Mouse (Mus musculus) bone marrow, adult 2 months (tissue): ENCODE results near the gene Erh. TPM values are rescaled to one million over a fixed set of nuclear protein-coding genes. Genes with fewer than 3 reads are reported as not detected.
A peak's percentile ranks its signal among the peaks of the same experiment; 100 is the strongest.

Experiments used
- H3K27ac ChIP-seq: fragments of 200-500 bp; 2 replicates; pipeline ENCODE4 v1.5.1; 2012; ENCODE audit warnings: low read depth, mild to moderate bottlenecking, control low read depth, inconsistent platforms, low read length; ENCODE audit not compliant: control insufficient read depth, poor library complexity, insufficient read depth
- H3K4me1 ChIP-seq: fragments of 200-500 bp; 2 replicates; pipeline ENCODE4 v1.6.1; 2011; ENCODE audit warnings: low read length; ENCODE audit not compliant: control insufficient read depth, insufficient read depth
- H3K4me3 ChIP-seq: fragments of 200-500 bp; replicated peaks from 2 replicates; pipeline ENCODE3; 2011; ENCODE audit warnings: mild to moderate bottlenecking, low read depth, low read length, control low read depth; ENCODE audit not compliant: control insufficient read depth
- CTCF ChIP-seq: fragments of 200-500 bp; IDR thresholded peaks from 2 replicates; pipeline ENCODE4 v1.5.1; 2011; ENCODE audit warnings: low read length, control low read depth; ENCODE audit not compliant: control insufficient read depth, insufficient read depth
- POLR2A ChIP-seq: fragments of 200-500 bp; IDR thresholded peaks from 2 replicates; pipeline ENCODE4 v1.6.1; 2011; ENCODE audit warnings: low read depth, mild to moderate bottlenecking, control low read depth, low read length, borderline replicate concordance; ENCODE audit not compliant: control insufficient read depth
- WGBS: fragments of 180-500 bp; shearing (Covaris S2); methylation state at CpG from one replicate; pipeline ENCODE4 v1.1.7; 2018; 5-methylcytosine and 5-hydroxymethylcytosine counted together
- polyA plus RNA-seq: library from polyadenylated mRNA; stranded (reverse); fragments of >200 nt; gene quantifications from 2 replicates; pipeline ENCODE4 v1.2.4, GENCODE M21; 2011; ENCODE audit warnings: low replicate concordance; ENCODE audit not compliant: missing spikeins, insufficient read depth, insufficient read length

Gene Erh
- polyA plus RNA-seq, 1 experiment = 18.9 TPM

DNA sequence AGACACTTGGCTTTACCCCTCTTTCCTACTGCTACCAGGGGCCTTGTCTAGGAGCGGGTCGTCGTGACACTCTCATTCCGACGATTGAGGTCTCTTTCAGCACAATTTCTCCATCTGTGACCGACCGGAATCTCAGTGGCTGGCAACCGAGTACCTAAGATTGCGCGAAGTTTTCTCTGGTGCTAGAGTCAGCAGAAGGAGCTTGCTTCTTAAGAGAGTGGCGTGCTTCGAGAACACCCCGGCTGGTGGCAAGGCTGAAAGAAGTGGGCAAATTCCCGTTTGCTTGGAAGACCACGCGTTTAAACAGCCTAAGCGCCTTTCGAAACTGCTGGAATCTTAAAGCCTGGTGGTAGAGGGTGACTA lies 346 bp upstream of the Erh start:
- TF ChIP-seq CTCF (no peak), POLR2A (no peak)
- Histone ChIP-seq H3K4me1 (peaks cover 6% of the 10 kb centered on the region), H3K4me3 (peak overlapping the region; percentile 96), H3K27ac (peak overlapping the region; percentile 36)
- WGBS = 4% methylated on average over 18 of the region's 18 CpGs

DNA sequence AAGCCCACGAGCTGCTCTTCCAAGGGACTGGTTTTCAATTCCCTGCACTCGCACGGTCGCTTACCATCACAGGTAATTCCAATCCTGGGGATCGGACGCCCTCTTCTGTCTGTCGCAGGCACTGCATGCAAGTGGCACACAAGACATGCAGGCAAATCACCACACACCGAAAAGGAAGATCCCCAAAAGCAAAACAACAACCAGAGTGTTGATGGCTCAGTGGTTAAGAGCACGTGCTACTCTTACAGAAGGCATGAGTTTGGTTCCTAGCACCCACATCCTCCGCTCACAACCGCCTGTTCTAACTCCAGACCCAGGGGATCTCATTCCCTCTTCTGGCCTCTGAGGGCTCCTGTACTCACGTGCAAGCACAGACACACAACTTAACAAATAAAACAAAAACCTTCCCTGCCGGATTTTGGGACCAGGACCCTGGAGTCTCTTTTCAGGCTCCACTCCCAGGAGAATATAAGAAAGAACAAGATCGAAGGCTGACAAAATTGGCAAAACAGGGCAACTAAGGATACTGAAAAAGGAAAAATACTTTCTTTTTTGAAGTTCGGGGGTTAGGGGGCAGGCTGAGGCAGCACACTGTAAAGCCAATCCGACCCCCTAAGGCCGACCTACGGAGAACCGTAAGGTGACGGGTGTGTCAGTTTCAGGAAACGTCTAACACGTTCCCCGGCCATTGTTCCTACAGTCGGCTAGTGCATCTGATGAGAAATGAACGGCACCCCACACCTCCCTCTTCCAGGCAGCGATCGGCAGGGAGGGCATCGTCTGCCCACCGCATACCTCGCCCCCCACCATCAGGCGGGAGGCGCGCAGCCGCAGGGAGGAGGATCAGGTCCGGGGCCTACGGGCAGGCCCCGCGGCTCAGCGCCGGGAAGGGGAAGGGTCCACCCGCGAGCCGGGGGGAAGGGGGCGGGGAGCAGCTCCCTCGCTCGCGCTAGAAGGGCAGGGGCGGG lies 1.1 kb downstream of the Erh start:
- H3K4me1 ChIP-seq = peaks cover 3% of the 10 kb centered on the region
- peak; percentile 67 for TF ChIP-seq CTCF
- no peak for TF ChIP-seq POLR2A
- 2% methylated on average over 48 of the region's 48 CpGs for WGBS

DNA sequence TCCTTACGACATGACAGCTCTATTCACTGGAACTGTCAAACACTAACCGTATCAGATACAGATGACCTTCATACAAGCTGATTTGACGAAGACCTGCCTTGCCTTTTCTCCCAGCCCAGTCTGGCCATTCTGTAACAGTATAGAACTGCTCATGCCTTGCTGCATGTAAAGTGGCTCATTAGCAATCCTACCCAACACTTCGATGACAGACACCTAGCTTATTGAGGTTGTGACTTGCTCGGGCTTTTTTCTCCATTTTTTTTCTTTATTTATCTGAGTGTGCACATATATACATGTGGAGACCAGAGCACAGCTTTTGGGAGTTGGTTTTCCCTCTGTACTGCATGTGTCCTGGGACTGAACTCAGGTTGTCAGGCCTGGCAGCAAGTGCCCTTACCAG lies 12.4 kb downstream of the Erh start:
- H3K4me1 ChIP-seq = no peaks in the 10 kb centered on the region
- TF ChIP-seq CTCF = no peak
- no peak for TF ChIP-seq POLR2A
- H3K27ac ChIP-seq = no peak overlapping the region
- H3K4me3 ChIP-seq = no peak overlapping the region
- whole genome bisulfite sequencing = 90% methylated on average over 5 of the region's 5 CpGs

More for the DNA sequence above, 1.1 kb downstream of the Erh start:
- peak overlapping the region; percentile 96 for H3K4me3 ChIP-seq
- H3K27ac ChIP-seq = peak overlapping the region; percentile 36

DNA sequence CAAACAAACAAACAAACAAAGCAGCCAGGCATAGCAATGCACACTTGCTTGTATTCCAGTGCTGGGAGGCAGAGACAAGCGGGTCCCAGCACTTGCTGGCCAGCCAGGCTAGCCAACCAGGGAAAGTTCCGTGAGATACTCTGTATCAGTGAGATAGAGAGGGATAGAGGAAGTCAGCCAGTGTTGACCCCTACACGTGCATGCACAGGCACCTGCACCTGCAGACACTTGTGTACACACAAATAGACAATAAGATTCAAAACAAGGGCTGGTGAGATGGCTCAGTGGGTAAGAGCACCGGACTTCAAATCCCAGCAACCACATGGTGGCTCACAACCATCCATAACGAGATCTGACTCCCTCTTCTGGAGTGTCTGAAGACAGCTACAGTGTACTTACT lies 23.6 kb downstream of the Erh start:
- Histone ChIP-seq H3K27ac (no peak overlapping the region), H3K4me1 (no peaks in the 10 kb centered on the region), H3K4me3 (no peak overlapping the region)
- 62% methylated on average over 5 of the region's 5 CpGs for WGBS
- TF ChIP-seq CTCF = no peak
- TF ChIP-seq POLR2A = no peak

DNA sequence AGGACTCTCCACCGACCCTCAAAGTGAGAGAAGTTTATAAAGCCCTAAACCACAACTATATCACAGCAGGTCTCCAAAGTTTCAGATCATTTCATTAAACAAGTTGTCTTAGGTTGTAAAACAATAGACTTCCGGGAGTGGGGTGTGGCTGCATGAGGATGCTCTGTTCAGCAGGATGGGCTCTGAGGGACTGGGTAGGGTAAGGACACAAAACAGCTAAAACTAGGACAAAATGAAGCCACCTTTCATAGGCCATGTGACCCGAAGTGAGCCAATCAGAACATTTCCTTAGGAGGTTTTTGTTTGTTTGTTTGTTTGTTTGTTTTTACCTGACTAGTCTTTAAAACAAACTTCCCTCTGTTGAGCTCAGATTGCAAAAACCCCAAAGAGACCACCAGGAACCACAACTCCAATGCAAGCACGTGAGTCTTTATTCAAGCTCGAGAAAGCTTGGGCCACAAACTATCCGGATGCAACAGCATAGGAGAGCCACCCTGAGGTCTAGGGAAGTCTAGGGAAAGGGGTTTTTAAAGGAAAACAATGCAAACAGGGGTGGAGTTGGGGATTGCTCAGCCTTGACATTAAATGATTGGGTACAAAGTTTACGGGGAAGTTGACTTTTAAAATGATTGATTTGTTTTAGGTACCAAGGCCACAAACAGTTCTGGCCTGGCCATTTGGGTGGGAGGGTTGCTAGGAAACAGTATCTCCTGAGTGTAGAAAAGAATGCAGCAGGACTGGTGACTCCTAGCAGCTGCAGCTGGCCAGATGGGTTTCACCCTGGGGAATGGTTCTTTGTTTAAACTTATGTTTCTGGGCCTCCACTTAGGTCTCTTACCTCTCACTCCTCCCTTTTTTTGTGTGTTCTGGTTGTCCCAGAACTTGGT lies 28.5 kb downstream of the Erh start:
- Histone ChIP-seq H3K27ac (no peak overlapping the region), H3K4me3 (no peak overlapping the region), H3K4me1 (no peaks in the 10 kb centered on the region)
- 65% methylated on average over 7 of the region's 7 CpGs for WGBS
- TF ChIP-seq CTCF = no peak
- TF ChIP-seq POLR2A = no peak

DNA sequence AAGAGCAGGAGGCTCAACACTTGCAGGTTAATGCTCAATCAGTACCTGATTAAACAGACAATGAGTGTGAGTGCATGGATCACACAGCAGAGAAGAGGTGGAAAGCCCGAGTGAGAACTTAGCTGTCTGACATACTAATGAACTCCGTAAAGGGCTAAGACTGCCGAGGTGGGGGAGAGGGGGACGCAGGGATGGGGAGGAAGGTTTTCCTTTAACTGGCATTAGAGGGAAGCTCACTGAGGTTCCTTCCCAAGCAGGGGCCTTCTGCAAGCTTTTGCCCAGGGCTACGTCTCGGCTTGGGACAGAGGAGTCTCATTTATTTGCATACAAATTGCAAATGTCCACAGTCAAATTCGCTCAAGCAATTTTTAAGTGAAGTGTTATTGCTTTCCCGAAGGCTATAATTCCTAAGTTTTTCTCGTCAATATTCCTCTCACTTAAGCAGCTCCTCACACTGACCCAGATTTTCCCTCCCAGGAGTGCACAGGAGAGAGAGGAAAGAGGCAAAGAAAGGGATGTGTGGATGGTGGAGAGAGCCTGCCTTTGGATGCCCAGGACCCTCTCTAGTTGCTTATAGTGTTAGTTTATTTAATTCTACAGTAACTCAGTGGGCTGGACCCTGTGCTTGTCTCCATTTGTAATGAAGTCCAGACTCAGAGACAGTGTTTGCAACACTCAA lies 31.9 kb downstream of the Erh start:
- TF ChIP-seq POLR2A (no peak), CTCF (no peak)

DNA sequence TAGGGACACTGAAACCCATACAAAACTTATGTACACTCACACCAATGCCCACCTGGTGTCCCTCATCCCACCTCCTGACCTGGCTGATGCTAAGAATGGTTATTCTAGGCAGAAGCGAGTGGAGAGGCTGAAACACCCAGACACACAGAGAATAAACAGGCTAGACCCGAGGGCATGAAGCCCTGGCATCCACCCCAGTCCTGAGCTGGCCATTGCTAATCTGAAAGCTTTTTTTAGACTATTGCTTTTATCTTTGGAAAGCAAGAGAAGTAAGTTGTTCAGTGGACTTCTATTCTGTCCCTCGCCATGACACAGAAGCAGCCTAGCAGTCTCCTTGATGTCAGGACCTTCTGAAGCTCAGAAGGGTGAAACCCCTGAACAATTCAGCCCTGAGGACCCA lies 34.2 kb downstream of the Erh start:
- 71% methylated on average over 3 of the region's 3 CpGs for WGBS
- no peaks in the 10 kb centered on the region for H3K4me1 ChIP-seq
- no peak overlapping the region for H3K27ac ChIP-seq
- no peak overlapping the region for H3K4me3 ChIP-seq
- no peak for TF ChIP-seq POLR2A
- no peak for TF ChIP-seq CTCF

More for the DNA sequence above, 31.9 kb downstream of the Erh start:
- 71% methylated on average over 9 of the region's 9 CpGs for WGBS
- no peak overlapping the region for H3K4me3 ChIP-seq
- no peak overlapping the region for H3K27ac ChIP-seq
- no peaks in the 10 kb centered on the region for H3K4me1 ChIP-seq

DNA sequence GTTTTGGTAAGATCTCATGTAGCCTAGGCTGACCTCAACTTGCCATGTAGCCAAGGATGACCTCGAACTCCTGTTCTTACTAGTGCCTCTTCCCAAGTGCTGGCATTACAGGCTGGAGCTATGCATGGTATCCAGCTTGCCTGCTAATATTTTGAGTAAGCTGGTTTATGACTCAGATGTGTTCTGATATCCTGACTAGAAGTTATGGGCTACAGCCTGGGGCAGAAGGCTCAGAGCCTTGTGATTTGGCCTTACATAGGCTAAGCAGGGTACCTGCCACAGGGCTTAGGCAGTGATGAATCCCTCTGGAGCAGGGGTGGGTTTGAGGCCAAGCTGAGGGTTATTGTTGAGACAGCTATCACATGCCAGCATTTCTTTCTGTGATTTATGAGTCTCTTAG lies 35.6 kb downstream of the Erh start:
- whole genome bisulfite sequencing = 62% methylated on average over 1 of the region's 1 CpGs
- no peaks in the 10 kb centered on the region for H3K4me1 ChIP-seq

More for the DNA sequence above, 35.6 kb downstream of the Erh start:
- Histone ChIP-seq H3K27ac (no peak overlapping the region), H3K4me3 (no peak overlapping the region)
- no peak for TF ChIP-seq CTCF
- TF ChIP-seq POLR2A = no peak
